9 mouse cellular contexts compared by ENCODE assay signal in the genomic region with DNA sequence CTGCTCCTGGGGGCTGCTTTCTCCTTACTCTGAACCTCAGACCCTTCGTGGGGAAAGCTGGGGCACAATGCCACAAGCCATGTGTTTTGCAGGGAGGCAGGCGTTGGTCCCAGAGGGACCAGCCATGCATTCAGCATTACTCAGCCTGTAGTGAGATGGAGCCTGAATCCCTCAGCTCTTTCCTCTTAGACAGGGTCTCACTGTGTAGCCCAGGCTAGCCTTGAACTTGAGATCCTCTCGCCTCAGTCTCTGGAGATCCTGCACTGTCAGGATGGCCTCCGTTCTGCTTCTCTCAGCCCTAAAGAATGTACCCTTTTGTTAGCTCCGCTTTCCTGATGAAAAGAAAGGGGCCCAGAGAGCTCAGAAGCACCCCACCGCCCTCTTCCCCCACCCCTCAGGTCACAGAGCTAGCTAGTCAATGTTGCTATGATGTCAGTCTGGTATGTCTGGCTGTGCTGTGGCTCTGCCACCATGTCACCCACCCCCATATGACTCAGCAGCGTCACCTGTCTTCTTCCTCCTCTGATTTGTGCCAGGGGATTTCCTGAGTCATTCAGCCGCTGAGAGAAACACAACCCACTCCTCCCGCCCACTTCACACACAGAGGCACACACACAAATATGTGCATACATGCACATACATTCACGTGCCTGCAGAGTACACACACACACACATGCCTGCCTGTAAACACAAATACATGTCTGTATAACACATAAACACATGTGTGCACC. TPM values are rescaled to one million over a fixed set of nuclear protein-coding genes. Genes with fewer than 3 reads are reported as not detected.
A peak's percentile ranks its signal among the peaks of the same experiment; 100 is the strongest.
DNase-seq lines count a peak whose midpoint lies in the region; ATAC-seq and TF ChIP-seq lines count a peak whose summit lies in the region.
"Had no signal": no experiment of that assay in that cellular context is flagged by ENCODE, and none has a peak within 500 bp of the region (broad histone marks: within the 10 kb centered on the region; RNA-seq: fewer than 3 reads in every experiment).

No protein-coding gene starts in this region.

- H3K4me1 ChIP-seq in intestine, embryonic 16.5 days (ENCODE audit: control insufficient read depth, insufficient read depth, low read length), result peaks cover 52% of the 10 kb centered on the region
- peaks cover 50% of the 10 kb centered on the region for H3K4me1 ChIP-seq in intestine, embryonic 15.5 days (replicated peaks)
- H3K4me1 ChIP-seq in MEL (ENCODE audit: control insufficient read depth in 1 of 2, insufficient read depth in 2 of 2, low read length in 2 of 2), result peaks cover 0 to 6% of the 10 kb centered on the region in 2 experiments; a peak in 2 of 4 replicates
- peaks cover 22% of the 10 kb centered on the region for H3K4me1 ChIP-seq in midbrain, embryonic 16.5 days (ENCODE audit: control insufficient read depth, insufficient read depth, low read length)
- H3K4me1 ChIP-seq in heart, adult 2 months (ENCODE audit: control insufficient read depth, insufficient read depth, low read length), result peaks cover 10% of the 10 kb centered on the region

- TF ChIP-seq RAD21 in MEL (IDR thresholded peaks at IDR 0.05; ENCODE audit: low read depth, low read length), result no peak

- 0 out of 2 replicates have a peak overlapping the region, but pooled peaks have one; percentile 14 for H3K9ac ChIP-seq in intestine, embryonic 16.5 days (ENCODE audit: low read depth, low read length)
- no peak overlapping the region for H3K9ac ChIP-seq in intestine, embryonic 15.5 days
- no peak overlapping the region for H3K9ac ChIP-seq in MEL (ENCODE audit: control insufficient read depth, low read depth, low read length, poor library complexity, severe bottlenecking)
- H3K9ac ChIP-seq in midbrain, embryonic 16.5 days (ENCODE audit: low read depth, low read length), result 0 out of 2 replicates have a peak overlapping the region, but pooled peaks have one; percentile 20
- no peak overlapping the region for H3K9ac ChIP-seq in heart, adult 2 months (ENCODE audit: low read depth, low read length)
- H3K9ac ChIP-seq: liver, embryonic 14.5 days had no signal

- no peak for TF ChIP-seq CTCF in MEL (IDR thresholded peaks at IDR 0.05 in 2 of 3, conservative IDR thresholded peaks at IDR 0.05 in 1 of 3; ENCODE audit: control insufficient read depth in 1 of 3, insufficient read depth in 1 of 3, low read depth in 2 of 3, low read length in 3 of 3, poor library complexity in 1 of 3, severe bottlenecking in 1 of 3)
- no peak for TF ChIP-seq CTCF in heart, adult 2 months (IDR thresholded peaks at IDR 0.05)

- peak; percentile 19 for DNase-seq in MEL (ENCODE audit: low read depth, low spot score)
- no peak for DNase-seq in heart, adult 2 months
- no peak for DNase-seq in T-cell, adult 2 months (ENCODE audit: low spot score)

- H3K4me3 ChIP-seq in intestine, embryonic 16.5 days (ENCODE audit: low read length), result no peak overlapping the region
- H3K4me3 ChIP-seq in intestine, embryonic 15.5 days (replicated peaks), result no peak overlapping the region
- no peak overlapping the region for H3K4me3 ChIP-seq in MEL (ENCODE audit: control insufficient read depth in 1 of 2, insufficient read depth in 1 of 2, low read depth in 2 of 2, low read length in 2 of 2)
- H3K4me3 ChIP-seq in midbrain, embryonic 16.5 days (ENCODE audit: low read depth, low read length), result no peak overlapping the region
- no peak overlapping the region for H3K4me3 ChIP-seq in heart, adult 2 months

- H3K27ac ChIP-seq in intestine, embryonic 16.5 days (ENCODE audit: low read length), result no peak overlapping the region
- no peak overlapping the region for H3K27ac ChIP-seq in intestine, embryonic 15.5 days
- no peak overlapping the region for H3K27ac ChIP-seq in MEL (ENCODE audit: control insufficient read depth, low read depth, low read length)
- H3K27ac ChIP-seq in midbrain, embryonic 16.5 days (ENCODE audit: low read length), result no peak overlapping the region
- H3K27ac ChIP-seq in heart, adult 2 months, result no peak overlapping the region
- H3K27ac ChIP-seq: liver, embryonic 14.5 days had no signal

- peaks cover 17% of the 10 kb centered on the region; the same call in 1 of the 2 replicates for H3K27me3 ChIP-seq in intestine, embryonic 16.5 days (replicated peaks; ENCODE audit: control insufficient read depth, insufficient read depth, low read length)
- H3K27me3 ChIP-seq in intestine, embryonic 15.5 days (replicated peaks), result peaks cover 11% of the 10 kb centered on the region; the same call in 1 of the 2 replicates
- peaks cover 5 to 6% of the 10 kb centered on the region in 2 experiments for H3K27me3 ChIP-seq in MEL (ENCODE audit: control insufficient read depth in 1 of 2, insufficient read depth in 2 of 2, low read length in 2 of 2)
- H3K27me3 ChIP-seq in midbrain, embryonic 16.5 days (ENCODE audit: control insufficient read depth, insufficient read depth, low read depth, low read length), result peaks cover 14% of the 10 kb centered on the region; the same call in 1 of the 2 replicates
- H3K27me3 ChIP-seq in heart, adult 2 months (ENCODE audit: control insufficient read depth, insufficient read depth, low read length), result no peaks in the 10 kb centered on the region

- H3K36me3 ChIP-seq in intestine, embryonic 16.5 days (ENCODE audit: control insufficient read depth, insufficient read depth, low read length), result no peaks in the 10 kb centered on the region
- H3K36me3 ChIP-seq in intestine, embryonic 15.5 days, result no peaks in the 10 kb centered on the region
- no peaks in the 10 kb centered on the region for H3K36me3 ChIP-seq in MEL (ENCODE audit: control insufficient read depth in 1 of 2, insufficient read depth in 2 of 2, low read length in 2 of 2)
- H3K36me3 ChIP-seq in midbrain, embryonic 16.5 days (ENCODE audit: control insufficient read depth, insufficient read depth, low read length), result no peaks in the 10 kb centered on the region
- no peaks in the 10 kb centered on the region for H3K36me3 ChIP-seq in heart, adult 2 months (ENCODE audit: control insufficient read depth, insufficient read depth, low read length)

- TF ChIP-seq EP300 in MEL (IDR thresholded peaks at IDR 0.05; ENCODE audit: low read depth in 1 of 2, low read length in 2 of 2), result no peak
- no peak for TF ChIP-seq EP300 in heart, adult 2 months (IDR thresholded peaks at IDR 0.05; ENCODE audit: insufficient read depth, low read depth, low read length)

- H3K9me3 ChIP-seq in intestine, embryonic 16.5 days (ENCODE audit: control insufficient read depth, low read length), result no peaks in the 10 kb centered on the region
- H3K9me3 ChIP-seq in intestine, embryonic 15.5 days, result no peaks in the 10 kb centered on the region
- no peaks in the 10 kb centered on the region for H3K9me3 ChIP-seq in MEL (replicated peaks; ENCODE audit: insufficient read depth, low read length)
- no peaks in the 10 kb centered on the region for H3K9me3 ChIP-seq in midbrain, embryonic 16.5 days (replicated peaks; ENCODE audit: control insufficient read depth, low read length, poor library complexity, severe bottlenecking)

- intact Hi-C loops in heart, adult 2 months (cut with DNase I), result loop anchor here (5.0 kb wide), 1 partner anchor 312 kb away; no protein-coding TSS in a partner anchor

- no peak for ATAC-seq in intestine, embryonic 16.5 days
- no peak for ATAC-seq in intestine, embryonic 15.5 days
- ATAC-seq in granulocyte monocyte progenitor cell, adult 5-6 weeks (replicated peaks; ENCODE audit: poor library complexity, severe bottlenecking), result peak; percentile 28
- no peak for ATAC-seq in midbrain, embryonic 16.5 days
- ATAC-seq in erythroid progenitor cell, adult 5-6 weeks (replicated peaks; ENCODE audit: low FRiP score, poor library complexity, severe bottlenecking), result no peak

- 57% methylated on average over 10 of the region's 10 CpGs for WGBS in intestine, embryonic 16.5 days
- WGBS in intestine, embryonic 15.5 days, result 57% methylated on average over 10 of the region's 10 CpGs
- WGBS in midbrain, embryonic 16.5 days, result 27% methylated on average over 10 of the region's 10 CpGs
- 58% methylated on average over 10 of the region's 10 CpGs for WGBS in heart, adult 2 months

- H3K4me2 ChIP-seq in intestine, embryonic 16.5 days (ENCODE audit: low read depth, low read length), result no peak overlapping the region
- H3K4me2 ChIP-seq in intestine, embryonic 15.5 days (replicated peaks), result no peak overlapping the region
- H3K4me2 ChIP-seq in midbrain, embryonic 16.5 days (ENCODE audit: low read length), result no peak overlapping the region

- no peak for TF ChIP-seq POLR2A in MEL (IDR thresholded peaks at IDR 0.05; ENCODE audit: control insufficient read depth in 1 of 2, insufficient read depth in 1 of 2, low read depth in 1 of 2, low read length in 2 of 2, poor library complexity in 1 of 2)
- no peak for TF ChIP-seq POLR2A in heart, adult 2 months (IDR thresholded peaks at IDR 0.05; ENCODE audit: insufficient read depth, low read depth, low read length)

- no peaks in the 10 kb centered on the region for H3K79me2 ChIP-seq in MEL (ENCODE audit: control insufficient read depth, insufficient read depth, low read length, poor library complexity)
- H3K79me2 ChIP-seq in heart, adult 2 months (replicated peaks; ENCODE audit: control insufficient read depth, insufficient read depth, low read length), result peaks cover 1% of the 10 kb centered on the region; the same call in 1 of the 2 replicates

RNA-seq across cellular contexts. Expression of gene Gse1, which starts 2.7 kb away (rescaled TPM):
- polyA plus RNA-seq in intestine, embryonic 16.5 days (2015; fragmentation: Nextera tagmentation; extraction: Ambion mirVana), result 7.3 and 8.3 TPM in 2 replicates
- 7.9 and 9.6 TPM in 2 replicates for polyA plus RNA-seq in intestine, embryonic 15.5 days (2015; fragmentation: Nextera tagmentation; extraction: Ambion mirVana)
- 23.1 and 23.6 TPM in 2 replicates for total RNA-seq in MEL (2012; rRNA removed)
- 100 to 1,000 TPM in 1 of 2 experiments, 10 to 100 TPM in 1; 66.9 to 128 TPM for polyA plus RNA-seq in MEL (2012; ENCODE audit: insufficient read depth in 1 of 2, insufficient read length in 2 of 2, low read depth in 1 of 2, low replicate concordance in 2 of 2, missing spikeins in 1 of 2)
- 32.7 and 40.9 TPM in 2 replicates for total RNA-seq in granulocyte monocyte progenitor cell, adult 5-6 weeks (2014; fragmentation: Nextera tagmentation)
- 6.9 and 8.4 TPM in 2 replicates for total RNA-seq in granulocyte monocyte progenitor cell, adult 5-6 weeks (2017)
- 13.3 and 17.6 TPM in 2 replicates for polyA plus RNA-seq in midbrain, embryonic 16.5 days (2015; fragmentation: Nextera tagmentation; extraction: Ambion mirVana)
- 134 and 153 TPM in 2 replicates for total RNA-seq in erythroid progenitor cell, adult 5-6 weeks (2015; ENCODE audit: low replicate concordance)
- total RNA-seq in erythroid progenitor cell, adult 5-6 weeks (2017; ENCODE audit: low replicate concordance), result 105 and 130 TPM in 2 replicates
- 10 to 100 TPM; 21.0 to 24.3 TPM for total RNA-seq in heart, adult 2 months (2021)
- 12.1 and 12.8 TPM in 2 replicates for polyA plus RNA-seq in heart, adult 2 months (2012; rRNA removed)

RNA-seq across cellular contexts. Expression of gene Fam92b, which starts 48.3 kb away (rescaled TPM):
- 0.55 and 0.67 TPM in 2 replicates for polyA plus RNA-seq in intestine, embryonic 16.5 days (2015; fragmentation: Nextera tagmentation; extraction: Ambion mirVana)
- polyA plus RNA-seq in intestine, embryonic 15.5 days (2015; fragmentation: Nextera tagmentation; extraction: Ambion mirVana), result 0.78 and 0.93 TPM in 2 replicates
- not detected in 2 replicates for total RNA-seq in MEL (2012; rRNA removed)
- polyA plus RNA-seq in MEL (2012; ENCODE audit: insufficient read depth in 1 of 2, insufficient read length in 2 of 2, low read depth in 1 of 2, low replicate concordance in 2 of 2, missing spikeins in 1 of 2), result not detected
- not detected in 2 replicates for total RNA-seq in granulocyte monocyte progenitor cell, adult 5-6 weeks (2014; fragmentation: Nextera tagmentation)
- total RNA-seq in granulocyte monocyte progenitor cell, adult 5-6 weeks (2017), result not detected in 2 replicates
- 2.1 and 2.4 TPM in 2 replicates for polyA plus RNA-seq in midbrain, embryonic 16.5 days (2015; fragmentation: Nextera tagmentation; extraction: Ambion mirVana)
- total RNA-seq in erythroid progenitor cell, adult 5-6 weeks (2015; ENCODE audit: low replicate concordance), result not detected in 2 replicates
- not detected in 2 replicates for total RNA-seq in erythroid progenitor cell, adult 5-6 weeks (2017; ENCODE audit: low replicate concordance)
- total RNA-seq in heart, adult 2 months (2021), result not detected
- polyA plus RNA-seq in heart, adult 2 months (2012; rRNA removed), result 1.0 TPM in 1 of 2 replicates, not detected in the other
- polyA plus RNA-seq: liver, embryonic 14.5 days had no signal

Comparison
In these comparisons a context has a peak if more than half of its experiments do, and no peak if none do; other contexts are left out.
1. H3K9ac ChIP-seq: peak in intestine, embryonic 16.5 days (single experiment) and midbrain, embryonic 16.5 days (single experiment); none in intestine, embryonic 15.5 days (single experiment), MEL (single experiment) and heart, adult 2 months (single experiment).